Mouse (Mus musculus): ENCODE measurements at regions not wholly inside any gene's neighbourhood (a gene's known extent, or its start where the extent isn't known, plus 50 kb on each side); places are given as distances from the start of the nearest gene placed in this dataset.

GRCm38 (mm10) chr2:79172967-79173919 lies 82.0 kb upstream of the Itga4 start:
- TF ChIP-seq MEF2A (IDR thresholded peaks at IDR 0.05; ENCODE audit: borderline replicate concordance, low read depth, low read length) (no peak), CTCF (conservative IDR thresholded peaks at IDR 0.05 in 1 of 2, IDR thresholded peaks at IDR 0.05 in 1 of 2; ENCODE audit: low read depth in 2 of 2, low read length in 2 of 2) (no peak), ZNF384 (IDR thresholded peaks at IDR 0.05; ENCODE audit: low read depth, low read length) (no peak), MAX (IDR thresholded peaks at IDR 0.05; ENCODE audit: low read length) (no peak), POLR2A (IDR thresholded peaks at IDR 0.05; ENCODE audit: low read depth, low read length) (no peak), RAD21 (IDR thresholded peaks at IDR 0.05; ENCODE audit: low read depth, low read length) (no peak), EP300 (IDR thresholded peaks at IDR 0.05; ENCODE audit: low read length) (no peak), JUND (conservative IDR thresholded peaks at IDR 0.05; ENCODE audit: low read depth, low read length) (no peak), GABPA (IDR thresholded peaks at IDR 0.05; ENCODE audit: insufficient replicate concordance, low read depth, low read length) (no peak)
